Mouse (Mus musculus) megakaryocyte progenitor cell, adult 5-6 weeks (primary cell): ENCODE data around the gene Nfya. TPM values are rescaled to one million over a fixed set of nuclear protein-coding genes. Genes with fewer than 3 reads are reported as not detected.

Experiments
- ATAC-seq: replicated peaks from 2 replicates; pipeline ENCODE4 v1.8.0; 2016; ENCODE audit warnings: mild to moderate bottlenecking, moderate TSS enrichment, inconsistent platforms; ENCODE audit not compliant: poor library complexity
- total RNA-seq, 2 experiments: library from RNA; stranded (forward) in 1 of 2; stranded (reverse) in 1 of 2; fragments of 157-497, 149-512 nt in 1 of 2; fragments of 200-1000 nt in 1 of 2; gene quantifications; 2 replicates each; pipeline versions ENCODE4 v1.2.3 to v1.2.4; 2015 to 2017

Nfya gene
- total RNA-seq, 2 experiments from 2014 or later: 34.4 to 105 TPM

- peak; percentile 7; the same call in 1 of the 2 replicates for ATAC-seq
These were observed 62.9 kb downstream of the Nfya start for GRCm38 (mm10) chr17:48346834-48347233.

GRCm38 (mm10) chr17:48346231-48346630 lies 63.5 kb downstream of the Nfya start, which contains the start of gene Trem2:
Gene Trem2, plus strand, starts transcription at chr17:48346401.
- peak; percentile 77 for ATAC-seq

- no peak for ATAC-seq
These were observed 63.9 kb downstream of the Nfya start for GRCm38 (mm10) chr17:48345824-48346223.

- ATAC-seq: no peak
These were observed 66.6 kb downstream of the Nfya start for GRCm38 (mm10) chr17:48343065-48343464.

GRCm38 (mm10) chr17:48341947-48342346 lies 67.8 kb downstream of the Nfya start:
- peak; percentile 20 for ATAC-seq

- no peak for ATAC-seq
These were observed 69.4 kb downstream of the Nfya start for GRCm38 (mm10) chr17:48340267-48340666.

Other genes starting within 250 kb of the Nfya start
- 1.0 and 2.3 TPM in 2 replicates for gene A530064D06Rik, start 242.6 kb downstream of the Nfya start, total RNA-seq (2015)
- gene A530064D06Rik, start 242.6 kb downstream of the Nfya start, total RNA-seq (2017): 2.8 and 3.9 TPM in 2 replicates
- gene Trem1, start 177.1 kb downstream of the Nfya start, total RNA-seq (2015): 4.8 and 5.9 TPM in 2 replicates
- gene Trem1, start 177.1 kb downstream of the Nfya start, total RNA-seq (2017): 13.1 and 15.3 TPM in 2 replicates
- gene Trem3, start 162.1 kb downstream of the Nfya start, total RNA-seq (2015): 124 and 147 TPM in 2 replicates
- gene Trem3, start 162.1 kb downstream of the Nfya start, total RNA-seq (2017): 113 and 150 TPM in 2 replicates
- gene Treml4, start 145.6 kb downstream of the Nfya start, total RNA-seq (2015): 0.10 and 0.76 TPM in 2 replicates
- gene Treml4, start 145.6 kb downstream of the Nfya start, total RNA-seq (2017): 2.2 and 2.9 TPM in 2 replicates
- gene Treml2, start 110.4 kb downstream of the Nfya start, total RNA-seq (2015): 42.9 and 54.0 TPM in 2 replicates
- 43.9 and 50.8 TPM in 2 replicates for gene Treml2, start 110.4 kb downstream of the Nfya start, total RNA-seq (2017)
- gene B430306N03Rik, start 93.8 kb downstream of the Nfya start, total RNA-seq (2015): 8.3 and 11.9 TPM in 2 replicates
- gene B430306N03Rik, start 93.8 kb downstream of the Nfya start, total RNA-seq (2017): 2.7 and 4.6 TPM in 2 replicates
- gene Trem2, start 63.5 kb downstream of the Nfya start, total RNA-seq (2015): 3.4 and 5.7 TPM in 2 replicates
- 4.2 and 13.6 TPM in 2 replicates for gene Trem2, start 63.5 kb downstream of the Nfya start, total RNA-seq (2017)
- 0.24 and 0.62 TPM in 2 replicates for gene Treml1, start 50.0 kb downstream of the Nfya start, total RNA-seq (2015)
- not detected in 2 replicates for gene Treml1, start 50.0 kb downstream of the Nfya start, total RNA-seq (2017)
- 39.8 and 42.4 TPM in 2 replicates for gene Oard1, start 108 bp upstream of the Nfya start, total RNA-seq (2015)
- 57.9 and 60.9 TPM in 2 replicates for gene Oard1, start 108 bp upstream of the Nfya start, total RNA-seq (2017)
- not detected in 2 replicates for gene Apobec2, start 23.0 kb upstream of the Nfya start, total RNA-seq (2015)
- gene Apobec2, start 23.0 kb upstream of the Nfya start, total RNA-seq (2017): not detected in 2 replicates
- 5.9 and 18.8 TPM in 2 replicates for gene Tspo2, start 41.6 kb upstream of the Nfya start, total RNA-seq (2015)
- 4.2 and 6.8 TPM in 2 replicates for gene Tspo2, start 41.6 kb upstream of the Nfya start, total RNA-seq (2017)
- gene Unc5cl, start 45.0 kb upstream of the Nfya start, total RNA-seq (2015): 0.42 and 0.66 TPM in 2 replicates
- 0.79 and 3.6 TPM in 2 replicates for gene Unc5cl, start 45.0 kb upstream of the Nfya start, total RNA-seq (2017)